Mouse (Mus musculus) lung, adult 18-20 months (tissue): ENCODE data around the gene Cfap43.
A peak's percentile ranks its signal among the peaks of the same experiment; 100 is the strongest.

Source experiments
- DNase-seq, 2 experiments: peaks; one replicate each; pipeline ENCODE4 v3.0.0; 2022; ENCODE audit warnings: mixed read lengths in 2 of 2

Gene Cfap43

GRCm38 (mm10) chr19:47919126-47919965 lies at the start of gene Cfap43, which contains the start of gene Itprip:
Cfap43 (minus strand) TSS chr19:47919287.
Itprip (minus strand) TSS chr19:47919299.
- peak; percentile 88 to 91 for DNase-seq

- no peak for DNase-seq
Observed at GRCm38 (mm10) chr19:47958181-47958580, 39.1 kb upstream of the Cfap43 start.

GRCm38 (mm10) chr19:47953169-47953568 lies 34.1 kb upstream of the Cfap43 start:
- no peak for DNase-seq

GRCm38 (mm10) chr19:47950946-47951345 lies 31.9 kb upstream of the Cfap43 start:
- DNase-seq, result no peak

GRCm38 (mm10) chr19:47946821-47947465 lies 27.9 kb upstream of the Cfap43 start:
- DNase-seq, result no peak

DNA sequence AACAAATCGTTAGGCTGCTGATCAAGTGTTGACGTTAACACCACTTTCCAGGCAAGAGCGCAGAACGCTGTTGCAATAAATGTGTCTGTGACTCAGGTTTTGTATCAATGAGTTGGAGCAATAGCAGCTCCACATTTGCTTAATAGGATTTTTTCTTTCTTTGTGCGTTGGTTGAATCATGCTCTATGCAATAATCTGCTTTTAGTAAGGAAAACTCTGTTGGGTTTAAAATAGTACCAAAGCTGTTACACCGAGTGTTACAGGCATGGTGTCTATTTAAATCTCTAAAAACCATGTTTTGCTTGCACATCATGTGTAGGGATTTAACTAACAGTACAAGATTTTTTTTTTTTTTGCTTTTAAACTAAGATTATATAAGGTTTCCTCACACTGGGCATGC lies 20.3 kb upstream of the Cfap43 start:
- no peak for DNase-seq

DNA sequence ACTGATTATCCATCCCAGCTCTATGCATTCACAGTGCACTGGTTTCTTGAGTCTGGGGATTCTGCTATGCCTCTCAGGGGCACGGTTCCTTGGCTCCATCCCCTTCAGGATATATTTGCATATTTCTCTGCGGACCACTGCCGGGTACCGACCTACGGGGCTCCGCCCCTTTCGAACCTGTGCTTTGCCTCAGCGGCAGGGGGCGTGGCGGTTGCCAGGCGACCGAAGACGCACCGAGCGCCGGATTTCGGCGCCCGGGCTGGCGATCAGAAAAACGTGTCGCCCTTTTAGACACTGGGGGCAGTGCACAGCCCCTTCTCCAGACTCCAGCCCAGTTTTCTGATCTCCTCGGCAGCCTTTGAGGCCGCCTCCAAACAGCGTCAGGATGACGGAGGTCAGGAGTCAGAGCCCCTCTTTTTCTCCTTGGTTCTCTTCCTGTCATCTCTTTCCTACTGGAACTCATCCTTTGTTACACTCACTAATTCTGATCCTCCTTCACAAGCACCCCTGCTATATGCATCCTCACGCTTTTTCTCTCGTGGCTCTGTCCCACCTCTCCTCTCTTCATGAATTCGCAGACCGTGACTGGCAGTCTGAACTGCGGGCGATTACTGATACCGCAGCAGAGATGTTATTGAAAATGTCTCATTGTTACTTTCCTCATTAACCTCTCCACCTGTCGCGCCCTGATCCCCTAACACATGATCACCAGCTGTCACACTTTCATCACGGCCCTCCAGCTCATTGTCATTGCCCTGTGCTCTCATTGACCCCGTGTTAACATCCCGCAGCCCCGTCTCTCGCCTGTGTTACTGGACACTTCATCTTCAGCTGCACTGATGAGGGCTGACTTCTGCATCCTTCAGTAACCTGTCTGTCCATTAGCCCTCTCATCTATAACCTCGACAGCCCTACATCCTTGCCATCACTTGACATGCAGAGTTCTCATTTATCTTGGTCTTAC lies 18.6 kb upstream of the Cfap43 start, which contains the start of gene Cfap58:
Cfap58 (plus strand) TSS at position 233 of the 964 bp plus-strand sequence.
- DNase-seq, result peak; percentile 66 to 72

DNA sequence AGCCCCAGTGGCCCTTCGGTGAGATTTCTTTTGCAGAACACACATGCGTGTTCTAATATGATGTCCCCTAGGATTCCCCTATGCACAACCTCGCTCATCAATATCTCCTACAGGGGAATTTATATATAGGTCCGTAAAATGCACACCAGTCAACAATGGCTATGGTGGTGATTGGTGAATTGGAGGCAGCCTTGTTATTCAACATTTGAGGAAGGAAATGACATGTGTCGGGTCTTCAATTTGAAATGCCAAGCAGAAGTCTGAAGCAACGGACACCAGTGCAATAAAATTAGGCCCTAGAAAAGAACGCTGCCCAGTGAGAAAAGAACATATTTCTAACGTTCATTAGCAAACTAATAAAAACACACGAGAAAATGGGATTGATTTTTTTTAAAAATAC lies 17.9 kb upstream of the Cfap43 start:
- no peak for DNase-seq

- no peak for DNase-seq
Observed at GRCm38 (mm10) chr19:47936490-47936889, 17.4 kb upstream of the Cfap43 start.

DNA sequence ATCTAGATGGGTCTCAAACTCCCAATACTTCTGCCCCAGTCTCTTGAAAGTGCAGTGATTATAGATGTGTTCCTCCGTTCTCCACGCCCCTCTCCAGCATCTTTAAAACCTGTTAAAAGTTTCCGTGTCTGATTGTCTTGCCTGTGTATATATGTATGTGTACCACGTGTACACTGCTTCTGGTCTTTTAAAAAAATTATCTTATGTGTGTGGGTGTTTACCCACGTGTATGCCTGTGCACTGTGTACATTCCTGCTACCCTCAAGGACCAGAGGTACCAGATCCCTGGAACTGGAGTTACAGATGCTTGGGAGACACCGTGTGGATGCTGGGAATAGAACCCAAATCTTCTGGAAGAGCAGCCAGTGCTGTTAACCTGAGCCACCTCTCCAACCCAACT lies 16.4 kb upstream of the Cfap43 start:
- no peak for DNase-seq

- peak; percentile 68 to 73 for DNase-seq
Observed at GRCm38 (mm10) chr19:47934636-47935238, 15.7 kb upstream of the Cfap43 start.

DNA sequence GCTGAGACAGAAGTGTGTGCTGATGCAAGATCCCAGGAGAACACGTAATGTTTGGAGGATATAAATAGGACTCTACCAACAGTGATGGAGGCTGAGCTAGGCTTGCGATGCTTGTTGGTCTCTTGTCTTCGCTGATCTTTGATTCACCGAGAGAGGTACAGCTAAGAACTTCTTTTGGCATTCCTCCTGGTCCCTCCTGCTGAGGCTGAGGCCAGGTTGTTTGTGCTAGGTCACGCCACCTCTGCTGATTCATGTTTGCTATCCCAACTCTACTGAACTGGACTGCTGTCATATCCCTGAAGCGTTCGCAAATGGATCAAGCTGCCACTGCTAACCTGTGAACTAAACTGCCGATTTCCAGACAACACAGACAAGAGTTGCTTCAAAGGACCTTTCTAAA lies 15.1 kb upstream of the Cfap43 start:
- no peak for DNase-seq

DNA sequence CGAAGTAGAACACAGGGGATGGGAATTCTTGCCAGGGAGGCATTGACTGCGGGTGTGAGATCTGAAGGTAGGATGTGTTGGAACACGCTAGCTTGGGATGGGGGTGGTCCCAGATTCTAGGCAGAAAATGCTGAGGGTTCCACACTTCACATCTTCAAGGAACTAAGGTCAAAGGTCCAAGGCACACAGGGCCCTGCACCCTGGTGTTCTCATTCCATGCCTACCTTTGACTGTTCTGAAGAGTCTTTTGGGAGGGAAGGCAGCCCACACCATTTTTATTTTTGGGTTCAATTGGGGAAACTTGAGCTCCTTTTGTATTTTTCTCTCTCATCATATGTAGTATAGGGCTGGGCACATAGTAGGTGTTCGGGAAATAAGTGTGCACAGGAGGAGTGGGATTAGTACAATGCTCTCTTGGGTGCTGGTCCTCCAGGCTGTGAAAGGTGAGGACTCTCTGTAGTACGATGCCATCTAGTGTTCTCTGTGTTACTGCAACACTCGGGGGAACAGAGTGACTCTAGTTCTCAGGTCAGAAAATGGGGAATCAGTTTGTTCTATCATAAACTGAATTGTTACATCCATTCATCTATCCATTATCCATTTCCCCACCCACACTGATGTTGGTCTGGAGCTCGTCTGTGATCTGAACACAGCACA lies 13.0 kb upstream of the Cfap43 start:
- peak in 1 of 2 experiments; percentile 59 for DNase-seq

- DNase-seq, result peak; percentile 85 to 89
Observed at GRCm38 (mm10) chr19:47929043-47929442, 10.0 kb upstream of the Cfap43 start.

DNA sequence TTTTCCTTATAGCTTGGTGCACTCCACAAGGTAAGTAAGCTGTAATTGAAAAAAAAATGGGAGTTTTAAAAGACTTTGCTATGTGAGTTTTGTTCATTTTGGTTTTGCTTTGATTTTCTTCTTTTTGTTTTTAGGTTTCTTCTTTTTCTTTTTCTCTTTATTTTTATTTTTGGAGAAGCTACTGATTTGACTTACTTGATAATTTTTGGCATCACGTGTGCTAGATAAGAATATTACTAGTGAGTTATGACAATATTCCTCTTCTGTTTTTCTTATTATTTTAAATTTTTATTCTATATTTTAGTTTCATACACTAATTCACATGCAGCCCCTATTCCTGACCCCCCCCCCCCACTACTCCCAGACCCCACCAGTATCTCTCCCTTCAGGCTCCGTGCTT lies 7.9 kb upstream of the Cfap43 start:
- DNase-seq, result no peak

- DNase-seq, result no peak
Observed at GRCm38 (mm10) chr19:47925819-47926218, 6.7 kb upstream of the Cfap43 start.

GRCm38 (mm10) chr19:47919966-47920375 lies 884 bp upstream of the Cfap43 start:
- peak; percentile 57 to 75 for DNase-seq

GRCm38 (mm10) chr19:47918455-47919101 lies 509 bp downstream of the Cfap43 start:
- DNase-seq, result peak; percentile 37 to 50

DNA sequence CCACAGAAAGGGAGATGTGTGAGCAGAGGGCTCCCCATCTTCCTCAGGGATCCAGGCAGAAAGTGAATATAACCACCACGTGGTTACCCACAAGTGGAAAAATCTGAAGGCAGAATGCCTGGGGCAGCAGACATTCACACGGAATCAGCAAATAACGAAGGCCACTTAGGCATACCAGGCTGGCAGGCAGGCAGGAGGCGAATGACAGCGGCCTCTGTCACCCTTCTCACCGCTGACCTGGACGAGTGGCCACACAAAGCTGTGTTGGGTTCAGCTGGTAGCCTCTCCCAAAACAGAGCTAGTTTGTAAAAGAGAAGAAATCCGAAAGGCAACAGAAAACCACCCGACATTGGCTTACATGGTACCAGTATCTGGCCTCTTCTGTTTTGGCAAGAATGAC lies 1.1 kb downstream of the Cfap43 start:
- DNase-seq, result peak; percentile 28 to 39

DNA sequence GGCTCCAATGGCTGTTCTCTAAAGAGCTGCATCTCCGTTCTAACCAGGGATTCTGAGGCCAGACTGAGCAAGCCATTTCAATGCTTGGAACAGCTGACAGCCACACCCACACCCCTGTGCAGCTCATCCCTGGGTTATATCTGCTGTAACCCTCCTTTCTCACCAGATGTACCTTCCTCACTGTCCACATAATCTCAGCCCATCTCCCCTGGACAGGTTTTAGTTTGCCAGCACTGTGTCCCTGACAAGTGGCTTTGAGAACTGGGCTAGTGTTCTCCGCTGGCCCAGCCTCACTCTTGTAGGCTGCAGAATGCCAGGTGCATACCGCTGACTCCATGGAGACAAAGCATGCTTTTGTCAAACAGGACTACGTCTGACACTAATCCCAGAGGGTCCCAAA lies 1.7 kb downstream of the Cfap43 start:
- peak in 1 of 2 experiments; percentile 30 for DNase-seq

GRCm38 (mm10) chr19:47915251-47915650 lies 3.8 kb downstream of the Cfap43 start:
- DNase-seq, result no peak
